Mouse (Mus musculus) hindbrain, embryonic 13.5 days (tissue): ENCODE results near the gene Tcf7l1. TPM values are rescaled to one million over a fixed set of nuclear protein-coding genes. Genes with fewer than 3 reads are reported as not detected.

ENCODE experiments used
- ATAC-seq: fragments of 200-750 bp; cut with Nextera tagmentation; 2 replicates; pipeline ENCODE4 v1.8.0; 2017; ENCODE audit warnings: moderate TSS enrichment; ENCODE audit not compliant: low FRiP score
- H3K27ac ChIP-seq: fragments of 300-500 bp; sonication (generic); 2 replicates; pipeline ENCODE4 v1.5.1; 2015; ENCODE audit warnings: inconsistent platforms, mild to moderate bottlenecking, moderate library complexity
- H3K27me3 ChIP-seq: fragments of 300-500 bp; sonication (generic); 2 replicates; pipeline ENCODE4 v1.6.1; 2015; ENCODE audit warnings: mild to moderate bottlenecking, inconsistent platforms
- H3K36me3 ChIP-seq: fragments of 300-500 bp; sonication (generic); 2 replicates; pipeline ENCODE4 v1.6.1; 2015; ENCODE audit warnings: mild to moderate bottlenecking, inconsistent platforms
- H3K4me1 ChIP-seq: fragments of 300-500 bp; sonication (generic); replicated peaks from 2 replicates; pipeline ENCODE4 v1.6.1; 2015; ENCODE audit warnings: inconsistent platforms
- H3K4me2 ChIP-seq: fragments of 300-500 bp; sonication (generic); 2 replicates; pipeline ENCODE4 v1.6.1; 2015; ENCODE audit warnings: inconsistent platforms, mild to moderate bottlenecking, moderate library complexity
- H3K4me3 ChIP-seq: fragments of 300-500 bp; sonication (generic); 2 replicates; pipeline ENCODE4 v1.5.1; 2015; ENCODE audit warnings: mild to moderate bottlenecking, inconsistent platforms
- H3K9ac ChIP-seq: fragments of 300-500 bp; sonication (generic); 2 replicates; pipeline ENCODE4 v1.6.1; 2015; ENCODE audit warnings: mild to moderate bottlenecking, inconsistent platforms
- H3K9me3 ChIP-seq: fragments of 300-500 bp; sonication (generic); 2 replicates; pipeline ENCODE4 v1.6.1; 2016; ENCODE audit warnings: inconsistent platforms
- WGBS: fragments of 180-500 bp; shearing (Covaris S2); methylation state at CpG from one replicate; pipeline ENCODE4 v1.1.7; 2015; 5-methylcytosine and 5-hydroxymethylcytosine counted together
- polyA plus RNA-seq: library from polyadenylated mRNA; unstranded; fragments of >200 nt; fragmentation: Nextera tagmentation; extraction: Ambion mirVana; gene quantifications from 2 replicates; pipeline ENCODE4 v1.2.1, GENCODE M21; 2015

The Tcf7l1 gene
- polyA plus RNA-seq, 1 experiment from 2014 or later = 7.4 TPM

GRCm38 (mm10) chr6:72808342-72808741 is 19.3 kb upstream of the Tcf7l1 start:
- Histone ChIP-seq H3K4me3 (no peak overlapping the region), H3K9ac (no peak overlapping the region), H3K9me3 (no peaks in the 10 kb centered on the region), H3K36me3 (no peaks in the 10 kb centered on the region), H3K4me2 (no peak overlapping the region), H3K27me3 (no peaks in the 10 kb centered on the region), H3K27ac (no peak overlapping the region), H3K4me1 (no peaks in the 10 kb centered on the region; the same call in 1 of the 2 replicates)
- 72% methylated on average over 3 of the region's 3 CpGs for WGBS
- ATAC-seq = no peak

- no peak for ATAC-seq
- H3K4me1 ChIP-seq = no peaks in the 10 kb centered on the region
- no peak overlapping the region for H3K4me2 ChIP-seq
- H3K36me3 ChIP-seq = no peaks in the 10 kb centered on the region
- WGBS = 84% methylated on average over 6 of the region's 6 CpGs
- no peak overlapping the region for H3K27ac ChIP-seq
- H3K27me3 ChIP-seq = no peaks in the 10 kb centered on the region
- no peak overlapping the region for H3K4me3 ChIP-seq
- no peaks in the 10 kb centered on the region for H3K9me3 ChIP-seq
- H3K9ac ChIP-seq = no peak overlapping the region
Observed at GRCm38 (mm10) chr6:72803669-72804068, 14.6 kb upstream of the Tcf7l1 start.

- Histone ChIP-seq H3K9ac (no peak overlapping the region), H3K9me3 (no peaks in the 10 kb centered on the region), H3K4me2 (no peak overlapping the region), H3K4me1 (no peaks in the 10 kb centered on the region), H3K27ac (no peak overlapping the region), H3K4me3 (no peak overlapping the region), H3K27me3 (no peaks in the 10 kb centered on the region), H3K36me3 (no peaks in the 10 kb centered on the region)
- WGBS = 91% methylated on average over 6 of the region's 6 CpGs
- no peak for ATAC-seq
Observed at GRCm38 (mm10) chr6:72802119-72802518, 13.1 kb upstream of the Tcf7l1 start.

- no peaks in the 10 kb centered on the region for H3K4me1 ChIP-seq
- H3K27me3 ChIP-seq = 0 out of 2 replicates have a peak, but pooled peaks cover 5% of the 10 kb centered on the region
- no peak overlapping the region for H3K27ac ChIP-seq
- H3K9me3 ChIP-seq = no peaks in the 10 kb centered on the region
- H3K36me3 ChIP-seq = no peaks in the 10 kb centered on the region
- no peak for ATAC-seq
- H3K4me2 ChIP-seq = no peak overlapping the region
- H3K4me3 ChIP-seq = no peak overlapping the region
- H3K9ac ChIP-seq = no peak overlapping the region
- 49% methylated on average over 2 of the region's 2 CpGs for WGBS
Observed at GRCm38 (mm10) chr6:72800641-72801040, 11.6 kb upstream of the Tcf7l1 start.

GRCm38 (mm10) chr6:72797763-72798162 is 8.7 kb upstream of the Tcf7l1 start:
- no peaks in the 10 kb centered on the region for H3K36me3 ChIP-seq
- no peaks in the 10 kb centered on the region for H3K9me3 ChIP-seq
- H3K4me2 ChIP-seq = no peak overlapping the region

GRCm38 (mm10) chr6:72795444-72795843 is 6.4 kb upstream of the Tcf7l1 start:
- Histone ChIP-seq H3K4me2 (no peak overlapping the region), H3K27me3 (peaks cover 12% of the 10 kb centered on the region), H3K4me3 (no peak overlapping the region), H3K36me3 (no peaks in the 10 kb centered on the region), H3K27ac (no peak overlapping the region), H3K9me3 (no peaks in the 10 kb centered on the region), H3K9ac (no peak overlapping the region), H3K4me1 (0 out of 2 replicates have a peak, but pooled peaks cover 4% of the 10 kb centered on the region)
- no peak for ATAC-seq
- 41% methylated on average over 16 of the region's 16 CpGs for WGBS

More at GRCm38 (mm10) chr6:72797763-72798162, 8.7 kb upstream of the Tcf7l1 start:
- Histone ChIP-seq H3K4me3 (no peak overlapping the region), H3K27me3 (0 out of 2 replicates have a peak, but pooled peaks cover 7% of the 10 kb centered on the region), H3K27ac (no peak overlapping the region), H3K4me1 (0 out of 2 replicates have a peak, but pooled peaks cover 4% of the 10 kb centered on the region), H3K9ac (no peak overlapping the region)
- ATAC-seq = no peak

- 39% methylated on average over 7 of the region's 7 CpGs for WGBS
- H3K4me1 ChIP-seq = 0 out of 2 replicates have a peak, but pooled peaks cover 4% of the 10 kb centered on the region
Observed at GRCm38 (mm10) chr6:72794870-72795269, 5.8 kb upstream of the Tcf7l1 start.

GRCm38 (mm10) chr6:72792641-72793040 is 3.6 kb upstream of the Tcf7l1 start:
- WGBS = 95% methylated on average over 8 of the region's 8 CpGs
- no peak for ATAC-seq
- H3K4me2 ChIP-seq = no peak overlapping the region
- H3K27ac ChIP-seq = no peak overlapping the region
- H3K36me3 ChIP-seq = no peaks in the 10 kb centered on the region
- peaks cover 34% of the 10 kb centered on the region for H3K27me3 ChIP-seq
- peaks cover 20% of the 10 kb centered on the region for H3K4me1 ChIP-seq
- no peak overlapping the region for H3K4me3 ChIP-seq
- H3K9me3 ChIP-seq = no peaks in the 10 kb centered on the region
- H3K9ac ChIP-seq = no peak overlapping the region

More at GRCm38 (mm10) chr6:72794870-72795269, 5.8 kb upstream of the Tcf7l1 start:
- Histone ChIP-seq H3K27ac (no peak overlapping the region), H3K4me3 (no peak overlapping the region), H3K9ac (no peak overlapping the region), H3K4me2 (no peak overlapping the region), H3K9me3 (no peaks in the 10 kb centered on the region), H3K36me3 (no peaks in the 10 kb centered on the region), H3K27me3 (peaks cover 18% of the 10 kb centered on the region)
- no peak for ATAC-seq

- H3K36me3 ChIP-seq = no peaks in the 10 kb centered on the region
- peaks cover 39% of the 10 kb centered on the region for H3K27me3 ChIP-seq
- peak overlapping the region; percentile 69 for H3K27ac ChIP-seq
- peak overlapping the region; percentile 67 for H3K4me3 ChIP-seq
- peak; percentile 52 for ATAC-seq
- peaks cover 27% of the 10 kb centered on the region for H3K4me1 ChIP-seq
- H3K9me3 ChIP-seq = no peaks in the 10 kb centered on the region
- H3K4me2 ChIP-seq = peak overlapping the region; percentile 98
- WGBS = under 1% methylated on average over 67 of the region's 69 CpGs
- peak overlapping the region; percentile 79 for H3K9ac ChIP-seq
Observed at GRCm38 (mm10) chr6:72787948-72788891, 834 bp downstream of the Tcf7l1 start.

GRCm38 (mm10) chr6:72787322-72787947 is 1.6 kb downstream of the Tcf7l1 start:
- Histone ChIP-seq H3K9me3 (no peaks in the 10 kb centered on the region), H3K27me3 (peaks cover 39% of the 10 kb centered on the region), H3K4me2 (peak overlapping the region; percentile 98), H3K4me1 (peaks cover 27% of the 10 kb centered on the region), H3K4me3 (peak overlapping the region; percentile 67), H3K36me3 (no peaks in the 10 kb centered on the region), H3K27ac (no peak overlapping the region), H3K9ac (peak overlapping the region; percentile 79)
- ATAC-seq = no peak
- WGBS = under 1% methylated on average over 19 of the region's 19 CpGs

- Histone ChIP-seq H3K27ac (no peak overlapping the region), H3K36me3 (peaks cover 2% of the 10 kb centered on the region; the same call in 1 of the 2 replicates), H3K4me3 (no peak overlapping the region), H3K4me2 (no peak overlapping the region), H3K27me3 (peaks cover 22% of the 10 kb centered on the region), H3K9ac (no peak overlapping the region), H3K9me3 (no peaks in the 10 kb centered on the region), H3K4me1 (peaks cover 22% of the 10 kb centered on the region)
- ATAC-seq = no peak
- WGBS = 88% methylated on average over 4 of the region's 4 CpGs
Observed at GRCm38 (mm10) chr6:72783780-72784179, 5.3 kb downstream of the Tcf7l1 start.
